Mouse (Mus musculus): ENCODE results near the gene Cntn6. TPM values are rescaled to one million over a fixed set of nuclear protein-coding genes. Genes with fewer than 3 reads are reported as not detected.

The Cntn6 gene
- total RNA-seq (2012; rRNA removed) (0.08 and 0.13 TPM in 2 replicates), total RNA-seq (2014; rRNA removed) (0.66 and 0.70 TPM in 2 replicates), polyA plus RNA-seq (2012; ENCODE audit: insufficient read length, low read depth) (0.18 and 0.30 TPM in 2 replicates)

- Histone ChIP-seq H3K36me3 (replicated peaks in 1 of 2; ENCODE audit: control insufficient read depth in 1 of 2, insufficient read depth in 1 of 2, low read length in 1 of 2) (no peaks in the 10 kb centered on the region), H3K4me1 (ENCODE audit: control insufficient read depth in 1 of 2, insufficient read depth in 2 of 2) (no peaks in the 10 kb centered on the region), H3K4me2 (ENCODE audit: insufficient read depth, low read depth, poor library complexity, severe bottlenecking) (no peak within 1 kb of the TSS), H3K79me2 (replicated peaks; ENCODE audit: control insufficient read depth, extremely low read depth, insufficient read depth, poor library complexity, severe bottlenecking) (no peaks in the 10 kb centered on the region), H3K27ac (ENCODE audit: insufficient read depth, low read depth) (no peak within 1 kb of the TSS), H3K9ac (ENCODE audit: insufficient read depth, low read depth) (no peak within 1 kb of the TSS), H3K4me3 (replicated peaks in 1 of 3; ENCODE audit: low read depth in 2 of 3, low read length in 2 of 3, poor library complexity in 1 of 3) (no peak within 1 kb of the TSS), H3K27me3 (replicated peaks) (no peaks in the 10 kb centered on the region), H3K9me3 (replicated peaks; ENCODE audit: low read length) (peaks cover 19% of the 10 kb centered on the region)
- TF ChIP-seq ZMIZ1 (IDR thresholded peaks at IDR 0.05; ENCODE audit: low read depth, low read length) (no peak), MAFK (IDR thresholded peaks at IDR 0.05; ENCODE audit: insufficient replicate concordance, low read length) (no peak), UBTF (IDR thresholded peaks at IDR 0.05; ENCODE audit: low read depth, low read length) (no peak), EP300 (IDR thresholded peaks at IDR 0.05; ENCODE audit: low read length) (no peak), SMC3 (IDR thresholded peaks at IDR 0.05; ENCODE audit: low read depth, low read length) (no peak), BHLHE40 (IDR thresholded peaks at IDR 0.05; ENCODE audit: low read depth, low read length) (no peak), ZKSCAN1 (IDR thresholded peaks at IDR 0.05; ENCODE audit: borderline replicate concordance, low read depth, low read length) (no peak), NELFE (IDR thresholded peaks at IDR 0.05; ENCODE audit: low read depth, low read length) (no peak), CHD2 (IDR thresholded peaks at IDR 0.05; ENCODE audit: low read length) (no peak), TBP (conservative IDR thresholded peaks at IDR 0.05; ENCODE audit: low read depth, low read length) (no peak), JUN (IDR thresholded peaks at IDR 0.05; ENCODE audit: insufficient read depth, low read depth, low read length) (no peak), POLR2AphosphoS2 (IDR thresholded peaks at IDR 0.05; ENCODE audit: low read depth, low read length) (no peak), ZNF384 (IDR thresholded peaks at IDR 0.05; ENCODE audit: low read depth, low read length) (no peak), GABPA (IDR thresholded peaks at IDR 0.05; ENCODE audit: insufficient replicate concordance, low read depth, low read length) (no peak), E2F4 (IDR thresholded peaks at IDR 0.05; ENCODE audit: insufficient replicate concordance, low read depth, low read length) (no peak)
- in situ Hi-C loops (cut with MboI; ENCODE audit: low pct_ligation_motif_present, low pct_unique_long_range_greater_than_20kb, low sequenced_read_pairs) (no loop called here), dilution Hi-C loops (cut with MboI; ENCODE audit: extremely low pct_ligation_motif_present, extremely low pct_unique_long_range_greater_than_20kb, low sequenced_read_pairs) (no loop called here)
- no peak for DNase-seq (ENCODE audit: extremely low read depth)
These were observed at the start of gene Cntn6 for GRCm38 (mm10) chr6:104492490-104493431. Gene Cntn6 (plus strand): TSS chr6:104492790.

GRCm38 (mm10) chr6:104443731-104444130 lies 48.9 kb upstream of the Cntn6 start:
- Histone ChIP-seq H3K36me3 (replicated peaks in 1 of 2; ENCODE audit: control insufficient read depth in 1 of 2, insufficient read depth in 1 of 2, low read length in 1 of 2) (no peaks in the 10 kb centered on the region), H3K4me1 (ENCODE audit: control insufficient read depth in 1 of 2, insufficient read depth in 2 of 2) (no peaks in the 10 kb centered on the region), H3K4me3 (replicated peaks in 1 of 3; ENCODE audit: low read depth in 2 of 3, low read length in 2 of 3, poor library complexity in 1 of 3) (no peak overlapping the region), H3K27ac (ENCODE audit: insufficient read depth, low read depth) (no peak overlapping the region), H3K27me3 (replicated peaks) (no peaks in the 10 kb centered on the region), H3K79me2 (replicated peaks; ENCODE audit: control insufficient read depth, extremely low read depth, insufficient read depth, poor library complexity, severe bottlenecking) (no peaks in the 10 kb centered on the region), H3K9ac (ENCODE audit: insufficient read depth, low read depth) (no peak overlapping the region), H3K4me2 (ENCODE audit: insufficient read depth, low read depth, poor library complexity, severe bottlenecking) (no peak overlapping the region), H3K9me3 (replicated peaks; ENCODE audit: low read length) (peaks cover 18% of the 10 kb centered on the region)
- TF ChIP-seq POLR2A (IDR thresholded peaks at IDR 0.05; ENCODE audit: low read depth, low read length) (no peak), USF1 (IDR thresholded peaks at IDR 0.05; ENCODE audit: low read depth, low read length) (no peak), MXI1 (IDR thresholded peaks at IDR 0.05; ENCODE audit: low read depth, low read length) (no peak)
- dilution Hi-C loops (cut with MboI; ENCODE audit: extremely low pct_ligation_motif_present, extremely low pct_unique_long_range_greater_than_20kb, low sequenced_read_pairs) (no loop called here), in situ Hi-C loops (cut with MboI; ENCODE audit: low pct_ligation_motif_present, low pct_unique_long_range_greater_than_20kb, low sequenced_read_pairs) (no loop called here)
- DNase-seq (ENCODE audit: extremely low read depth) = no peak

All from CH12.LX (cell line).